Mouse (Mus musculus): Measurements from ENCODE around the gene Inha.

GRCm38 (mm10) chr1:75504256-75505045 lies 2.4 kb upstream of the Inha start:
- TF ChIP-seq CTCF (IDR thresholded peaks at IDR 0.05; ENCODE audit: borderline replicate concordance, insufficient read depth, low read length) (no peak), POLR2A (IDR thresholded peaks at IDR 0.05; ENCODE audit: low read depth, low read length) (peak; percentile 25; the same call in 1 of the 2 replicates)
